Mouse (Mus musculus) telencephalon, adult 2 months (tissue): ENCODE measurements at regions not wholly inside any gene's neighbourhood (a gene's known extent, or its start where the extent isn't known, plus 50 kb on each side); places are given as distances from the start of the nearest gene placed in this dataset.

Source experiments
- DNase-seq: peaks from one replicate; pipeline ENCODE4 v3.0.0-alpha.2; 2011; ENCODE audit warnings: low read depth, low spot score

DNA sequence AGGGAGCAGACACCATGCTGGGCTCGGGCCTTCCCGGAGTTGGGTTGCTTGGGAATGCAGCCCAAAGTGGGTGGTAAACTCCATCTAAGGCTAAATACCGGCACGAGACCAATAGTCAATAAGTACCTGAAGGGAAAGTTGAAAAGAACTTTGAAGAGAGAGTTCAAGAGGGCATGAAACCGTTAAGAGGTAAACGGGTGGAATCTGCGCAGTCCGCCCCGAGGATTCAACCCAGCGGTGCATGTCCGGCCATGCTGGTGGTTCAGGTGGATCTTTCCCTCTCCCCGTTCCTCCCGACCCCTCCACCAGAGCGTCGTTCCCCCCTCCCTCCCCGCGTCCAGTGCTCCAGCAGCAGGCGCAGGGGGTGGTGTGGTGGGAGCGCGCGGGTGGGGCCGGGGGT, 179.1 kb upstream of the Arhgef26 start:
- no peak for DNase-seq

DNA sequence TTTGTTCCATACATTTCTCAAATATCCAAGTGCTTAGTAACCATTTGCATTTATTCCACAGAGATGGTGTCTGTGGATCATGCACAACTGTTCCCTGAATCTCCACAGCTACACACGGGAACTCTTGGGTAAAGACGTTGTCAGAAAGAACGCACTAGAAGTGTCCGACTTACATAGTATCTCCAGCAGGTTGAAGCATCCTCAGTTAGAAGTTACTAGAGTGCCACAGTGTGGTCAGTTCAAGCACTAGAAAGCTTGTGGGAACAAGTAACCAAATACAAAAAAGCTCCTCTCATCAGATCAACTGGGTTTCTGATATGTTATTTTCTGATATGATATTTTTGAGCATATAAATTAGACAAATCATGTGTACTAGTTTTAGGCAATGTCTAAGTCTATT, 167.5 kb upstream of the Arhgef26 start:
- peak; percentile 69 for DNase-seq

DNA sequence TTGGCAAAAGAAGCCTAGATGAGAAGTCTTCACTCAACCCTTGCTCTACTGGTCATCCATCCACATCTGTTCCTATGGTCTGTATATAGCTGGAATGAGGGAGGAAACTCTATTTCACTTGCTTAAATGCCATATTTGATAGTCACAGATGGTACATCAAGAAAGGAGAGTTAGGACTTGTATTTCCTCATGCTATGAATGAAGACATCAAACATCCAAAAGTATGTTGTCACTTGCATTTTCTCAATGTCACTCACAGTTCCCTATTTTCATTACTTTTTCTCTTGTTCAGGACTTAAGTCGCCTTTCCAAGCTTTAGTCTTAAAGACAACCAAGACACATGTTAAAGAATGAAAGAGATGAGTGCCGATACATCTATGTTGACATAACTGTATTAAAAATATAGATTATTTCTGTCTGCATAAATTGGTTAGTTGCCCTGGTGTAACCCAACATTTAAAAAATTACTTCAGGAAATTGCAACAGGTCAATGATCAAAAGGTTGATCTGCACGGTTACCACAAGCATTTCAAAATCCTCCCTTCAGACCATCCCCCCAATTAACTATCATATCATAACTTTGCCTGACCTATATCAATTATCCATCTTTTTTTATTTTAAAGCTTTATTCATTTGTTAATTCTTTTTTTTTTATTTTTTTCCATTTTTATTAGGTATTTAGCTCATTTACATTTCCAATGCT, 150.2 kb upstream of the Arhgef26 start:
- DNase-seq = no peak

DNA sequence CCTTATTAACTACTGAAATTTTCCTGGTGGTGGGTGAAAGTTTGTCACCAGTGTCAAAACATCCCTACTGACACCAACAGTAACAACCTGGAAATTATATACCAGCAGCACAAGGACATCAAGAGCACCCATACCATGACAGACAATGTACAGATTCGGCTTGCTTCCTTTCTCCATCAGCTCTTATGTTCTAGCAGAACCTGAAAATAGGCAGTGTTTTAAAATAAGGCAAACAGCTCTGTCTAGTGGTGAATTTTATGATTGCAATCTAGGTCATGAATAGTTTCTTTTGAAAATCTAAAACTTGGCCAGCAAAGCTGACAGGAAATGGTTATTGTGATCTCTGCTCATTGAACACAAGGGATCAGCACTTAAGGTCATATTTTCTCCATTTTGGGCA, 145.7 kb upstream of the Arhgef26 start:
- peak; percentile 56 for DNase-seq

DNA sequence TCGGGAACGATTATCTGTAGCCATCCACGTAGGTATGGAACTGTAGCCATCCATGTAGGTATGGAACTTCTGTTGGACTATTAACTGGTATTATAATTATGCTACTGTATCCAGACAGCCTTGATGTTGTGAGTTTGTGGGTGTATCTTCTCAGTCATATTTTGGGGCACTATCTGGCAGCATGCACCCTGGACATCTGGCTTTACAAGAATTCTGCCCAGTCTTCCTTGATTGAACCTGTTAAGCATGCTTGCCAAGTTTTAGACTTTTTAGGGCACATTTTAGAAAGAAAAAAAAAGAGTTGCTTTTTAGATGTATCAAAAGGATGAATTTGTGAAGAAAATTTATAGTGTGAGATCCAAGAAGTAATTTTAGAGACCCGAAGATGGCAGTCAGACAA, 143.7 kb upstream of the Arhgef26 start:
- DNase-seq = peak; percentile 61

DNA sequence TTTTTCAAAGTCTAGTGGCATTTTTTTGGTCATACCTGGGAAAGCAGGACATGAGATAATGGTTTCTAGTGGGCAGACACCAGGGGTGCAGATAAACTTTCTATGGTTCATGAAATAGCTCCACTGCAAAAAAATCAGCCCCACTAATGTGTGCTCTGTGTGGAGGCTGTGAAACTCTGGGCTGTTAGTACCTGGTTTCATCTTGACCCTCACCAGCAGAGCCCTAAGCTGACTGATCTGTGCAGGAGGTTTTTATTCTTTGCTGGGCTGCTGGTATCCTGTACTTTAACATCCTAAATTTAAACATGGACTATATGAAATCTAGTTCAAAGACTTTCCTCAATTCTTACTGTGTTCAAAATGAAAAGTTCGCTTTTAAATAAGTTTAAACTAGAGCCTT, 141.5 kb upstream of the Arhgef26 start:
- DNase-seq = no peak

DNA sequence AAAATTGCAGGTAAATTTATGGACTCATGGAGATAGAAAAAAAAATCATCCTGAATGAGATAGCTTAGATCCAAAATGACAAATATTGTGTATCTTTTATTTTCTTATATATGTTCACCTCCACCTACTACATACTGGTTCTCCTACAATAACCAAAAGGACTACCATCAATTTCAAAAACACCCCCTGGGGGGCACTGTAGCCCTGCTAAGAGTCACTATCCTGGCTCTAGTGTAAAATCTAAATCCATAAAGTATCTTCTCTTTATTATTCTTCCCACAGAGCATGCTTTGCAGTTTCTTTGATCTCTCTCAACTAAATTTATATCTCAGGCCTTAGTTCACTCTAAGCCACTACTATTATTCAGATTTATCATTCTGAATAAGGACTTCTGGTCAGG, 122.3 kb upstream of the Arhgef26 start:
- peak; percentile 38 for DNase-seq

DNA sequence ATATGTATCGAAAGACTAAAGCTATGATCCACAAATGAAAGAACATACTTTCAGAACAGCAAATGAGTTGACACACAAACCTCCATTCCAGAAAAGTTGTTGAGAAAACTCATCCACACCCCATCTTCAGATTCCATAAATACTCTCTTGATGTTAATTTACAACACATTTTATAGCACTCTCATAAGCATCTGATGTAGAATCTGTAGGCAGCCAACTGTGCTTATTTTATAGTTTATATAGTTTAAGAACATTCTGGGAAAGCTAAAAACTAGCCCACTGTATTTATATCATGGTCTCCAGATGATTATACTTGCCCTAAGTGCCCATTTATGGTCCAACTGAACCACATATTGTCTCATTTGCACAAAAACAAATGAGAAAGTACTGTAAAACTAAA, 120.8 kb upstream of the Arhgef26 start:
- peak; percentile 23 for DNase-seq

DNA sequence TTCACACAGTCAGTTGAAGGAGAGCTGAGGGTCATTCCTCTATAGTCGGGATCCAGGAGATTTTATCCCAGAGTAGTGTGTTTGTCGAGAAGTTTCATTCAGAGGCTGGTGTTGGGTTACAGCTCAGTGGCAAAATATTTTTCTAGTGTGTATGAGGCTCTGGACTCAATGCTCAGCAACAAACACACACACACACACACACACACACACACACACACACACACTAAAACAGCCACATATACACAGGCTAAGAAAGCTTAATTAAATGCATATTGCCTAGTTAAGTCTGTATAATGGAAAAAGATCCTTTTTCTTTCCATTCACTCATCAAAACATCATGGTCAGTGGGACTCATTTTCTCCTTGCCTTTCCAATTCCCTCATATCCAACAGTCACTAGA, 110.4 kb upstream of the Arhgef26 start:
- no peak for DNase-seq

DNA sequence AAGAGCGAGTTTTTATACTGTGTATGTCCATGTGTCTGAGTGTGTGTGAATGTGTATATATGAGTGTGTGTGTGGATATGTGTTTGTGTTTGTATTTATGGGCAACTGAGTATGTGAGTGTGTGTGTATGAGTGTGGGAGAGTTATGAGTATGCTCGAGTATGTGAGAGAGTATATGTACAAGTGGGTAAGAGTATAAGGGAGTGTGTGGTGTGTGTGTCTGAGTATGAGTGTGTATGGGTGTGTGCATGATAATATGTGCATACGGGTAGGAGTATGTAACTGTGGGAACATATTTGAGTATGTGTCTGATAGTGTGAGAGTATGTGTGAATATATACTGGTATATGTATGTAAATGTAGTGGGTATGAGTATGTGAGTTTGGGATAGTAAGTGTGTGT, 110.0 kb upstream of the Arhgef26 start:
- DNase-seq = no peak

DNA sequence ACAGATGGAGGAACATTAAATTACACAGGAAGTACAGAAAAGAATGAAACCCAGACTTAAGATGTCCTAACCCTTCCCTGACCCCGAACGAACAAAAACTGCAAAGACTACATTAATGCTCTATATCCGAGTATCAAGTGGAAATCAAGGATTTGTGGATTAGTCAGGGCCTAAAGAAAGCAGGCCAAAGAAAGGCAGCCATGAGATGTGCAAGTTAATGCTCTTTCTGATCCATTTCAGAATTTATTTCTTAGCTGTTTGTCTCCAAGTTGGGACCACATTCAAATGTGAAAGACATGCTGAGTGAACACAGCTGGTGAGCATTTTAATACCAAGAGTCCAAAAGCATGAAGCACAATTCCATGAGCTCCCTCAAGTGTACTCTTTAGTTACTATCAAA, 97.1 kb upstream of the Arhgef26 start:
- no peak for DNase-seq

DNA sequence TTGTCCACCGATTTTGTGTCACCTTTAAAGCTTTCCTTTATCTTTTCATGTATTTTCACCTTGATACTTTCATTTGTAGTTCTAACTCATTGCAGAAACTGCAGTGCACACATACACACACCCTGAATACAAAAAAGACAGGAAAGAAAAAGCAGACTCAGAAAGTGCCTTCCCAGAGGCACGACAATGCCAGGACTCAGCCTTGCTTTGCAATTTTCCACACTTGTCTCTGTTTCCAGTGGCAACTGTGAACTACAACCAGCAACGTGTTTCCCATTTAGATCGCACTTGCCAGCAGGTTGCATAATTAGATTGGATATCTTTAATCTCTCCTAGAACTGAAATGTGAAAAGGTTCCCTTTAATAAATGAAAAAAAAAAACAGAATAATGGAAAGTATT, 66.4 kb upstream of the Arhgef26 start:
- DNase-seq = peak; percentile 29

DNA sequence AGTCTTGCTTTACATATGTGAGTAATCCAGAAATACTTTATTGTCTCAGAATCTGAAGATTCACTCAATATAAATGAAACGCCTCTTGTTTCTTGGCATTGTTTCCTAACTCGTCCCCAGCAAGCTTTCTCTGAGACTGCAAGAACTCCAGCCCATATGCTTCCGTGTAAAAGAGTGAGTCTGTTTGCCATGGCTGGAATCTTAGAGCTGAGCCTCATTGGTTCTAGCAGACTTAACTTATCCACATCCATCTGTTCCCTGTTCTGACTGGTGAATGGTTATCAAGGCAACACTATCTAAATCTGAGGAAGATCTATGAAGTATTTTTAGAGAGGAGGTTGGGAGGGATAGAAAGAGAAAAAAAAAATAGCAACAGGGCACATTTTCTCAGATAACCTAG, 59.9 kb upstream of the Arhgef26 start:
- DNase-seq = no peak

DNA sequence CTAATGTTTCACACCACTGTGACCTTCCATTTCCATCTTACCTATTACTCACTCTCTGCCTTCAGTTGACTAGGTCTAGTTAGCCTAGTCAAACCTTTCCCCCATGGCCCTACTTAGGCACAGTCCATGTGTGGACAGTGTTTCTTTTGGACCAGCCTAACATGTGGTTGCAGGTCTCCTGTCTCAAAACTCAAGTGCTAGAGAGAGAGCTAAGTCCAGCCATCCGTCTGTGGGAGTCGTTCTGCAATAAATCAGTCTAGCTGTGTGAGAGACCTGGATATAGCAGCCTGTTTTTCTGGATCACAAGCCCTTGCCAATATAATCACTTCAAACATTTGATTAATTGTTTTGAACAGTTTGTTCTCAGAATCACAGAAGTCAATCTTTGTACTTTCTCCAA, 57.2 kb upstream of the Arhgef26 start:
- DNase-seq = no peak
